Mouse (Mus musculus) ovary, postnatal 36 days (tissue): ENCODE results near the gene Tesc.

Source experiments
- DNase-seq: peaks from one replicate; pipeline ENCODE4 v3.0.0; 2022; ENCODE audit warnings: low spot score, mixed read lengths

The Tesc gene

GRCm38 (mm10) chr5:118044907-118045306 is 17.4 kb downstream of the Tesc start:
- no peak for DNase-seq

- no peak for DNase-seq
Observed at GRCm38 (mm10) chr5:118045385-118045784, 17.8 kb downstream of the Tesc start.

- no peak for DNase-seq
Observed at GRCm38 (mm10) chr5:118047091-118047757, 19.7 kb downstream of the Tesc start.

GRCm38 (mm10) chr5:118048412-118048811 is 20.9 kb downstream of the Tesc start:
- DNase-seq = no peak

GRCm38 (mm10) chr5:118048928-118049327 is 21.4 kb downstream of the Tesc start:
- no peak for DNase-seq

- no peak for DNase-seq
Observed at GRCm38 (mm10) chr5:118050743-118051142, 23.2 kb downstream of the Tesc start.

- DNase-seq = no peak
Observed at GRCm38 (mm10) chr5:118051981-118052662, 24.6 kb downstream of the Tesc start.

GRCm38 (mm10) chr5:118053205-118053604 is 25.7 kb downstream of the Tesc start:
- DNase-seq = no peak

GRCm38 (mm10) chr5:118057508-118058111 is 30.1 kb downstream of the Tesc start:
- no peak for DNase-seq

- DNase-seq = no peak
Observed at GRCm38 (mm10) chr5:118058858-118059257, 31.3 kb downstream of the Tesc start.

GRCm38 (mm10) chr5:118059646-118060045 is 32.1 kb downstream of the Tesc start:
- DNase-seq = no peak

GRCm38 (mm10) chr5:118061391-118061790 is 33.8 kb downstream of the Tesc start:
- DNase-seq = no peak

GRCm38 (mm10) chr5:118063181-118063621 is 35.7 kb downstream of the Tesc start:
- no peak for DNase-seq

GRCm38 (mm10) chr5:118064284-118064901 is 36.9 kb downstream of the Tesc start:
- no peak for DNase-seq

- DNase-seq = no peak
Observed at GRCm38 (mm10) chr5:118065516-118066255, 38.1 kb downstream of the Tesc start.

- peak; percentile 68 for DNase-seq
Observed at GRCm38 (mm10) chr5:118066828-118067227, 39.3 kb downstream of the Tesc start.

- no peak for DNase-seq
Observed at GRCm38 (mm10) chr5:118067572-118067971, 40.0 kb downstream of the Tesc start.

GRCm38 (mm10) chr5:118067984-118068494 is 40.5 kb downstream of the Tesc start:
- no peak for DNase-seq

- DNase-seq = peak; percentile 70
Observed at GRCm38 (mm10) chr5:118069315-118069714, 41.8 kb downstream of the Tesc start.

- DNase-seq = no peak
Observed at GRCm38 (mm10) chr5:118071766-118072165, 44.2 kb downstream of the Tesc start.

GRCm38 (mm10) chr5:118073213-118073773 is 45.8 kb downstream of the Tesc start:
- no peak for DNase-seq
